Mouse (Mus musculus) heart, postnatal 0 days (tissue): ENCODE measurements around the gene Parp1. TPM values are rescaled to one million over a fixed set of nuclear protein-coding genes. Genes with fewer than 3 reads are reported as not detected.

ENCODE experiments used
- ATAC-seq: fragments of 200-750 bp; cut with Nextera tagmentation; 2 replicates; pipeline ENCODE4 v1.8.0; 2017; ENCODE audit warnings: low read depth, moderate number of reproducible peaks, moderate library complexity; ENCODE audit not compliant: insufficient read depth
- DNase-seq: peaks from one replicate; pipeline ENCODE4 v3.0.0-alpha.2; 2016; ENCODE audit warnings: low spot score
- H3K27ac ChIP-seq: fragments of 300-500 bp; sonication (generic); 2 replicates; pipeline ENCODE4 v1.5.1; 2014; ENCODE audit warnings: low read depth, mild to moderate bottlenecking
- H3K27me3 ChIP-seq: fragments of 300-500 bp; sonication (generic); 2 replicates; pipeline ENCODE4 v1.6.1; 2014; ENCODE audit warnings: low read length, mixed read lengths; ENCODE audit not compliant: control insufficient read depth, insufficient read depth
- H3K36me3 ChIP-seq: fragments of 300-500 bp; sonication (generic); replicated peaks from 2 replicates; pipeline ENCODE4 v1.6.1; 2014; ENCODE audit warnings: low read length, mixed read lengths; ENCODE audit not compliant: control insufficient read depth, insufficient read depth
- H3K4me1 ChIP-seq: fragments of 300-500 bp; sonication (generic); 2 replicates; pipeline ENCODE4 v1.6.1; 2014; ENCODE audit warnings: antibody characterized with exemption; ENCODE audit not compliant: control insufficient read depth, insufficient read depth
- H3K4me2 ChIP-seq: fragments of 300-500 bp; sonication (generic); 2 replicates; pipeline ENCODE4 v1.6.1; 2014; ENCODE audit warnings: low read depth, mild to moderate bottlenecking, low read length, moderate library complexity
- H3K4me3 ChIP-seq: fragments of 300-500 bp; sonication (generic); 2 replicates; pipeline ENCODE4 v1.5.1; 2014; ENCODE audit warnings: low read depth, low read length
- H3K9ac ChIP-seq: fragments of 300-500 bp; sonication (generic); replicated peaks from 2 replicates; pipeline ENCODE4 v1.6.1; 2014; ENCODE audit warnings: low read depth, low read length, mixed read lengths
- H3K9me3 ChIP-seq: fragments of 300-500 bp; sonication (generic); replicated peaks from 2 replicates; pipeline ENCODE4 v1.6.1; 2016; ENCODE audit warnings: low read length; ENCODE audit not compliant: control insufficient read depth
- CTCF ChIP-seq: IDR thresholded peaks from 2 replicates; pipeline ENCODE4 v1.5.1; 2016; ENCODE audit warnings: antibody characterized with exemption, control low read depth, low read depth
- EP300 ChIP-seq: IDR thresholded peaks from 2 replicates; pipeline ENCODE4 v1.6.1; 2016; ENCODE audit warnings: antibody characterized with exemption, low read depth
- WGBS: fragments of 180-500 bp; shearing (Covaris S2); extraction: QIAGEN DNeasy Blood & Tissue Kit; methylation state at CpG from one replicate; pipeline ENCODE4 v1.1.7; 2014; 5-methylcytosine and 5-hydroxymethylcytosine counted together
- polyA plus RNA-seq: library from polyadenylated mRNA; unstranded; fragments of >200 nt; fragmentation: Nextera tagmentation; extraction: Ambion mirVana; gene quantifications from 2 replicates; pipeline ENCODE4 v1.2.1, GENCODE M21; 2015
- total RNA-seq: library from RNA; depleted of rRNA; stranded (reverse); fragments of >200 nt; gene quantifications from 2 replicates; pipeline ENCODE4 v1.2.3, GENCODE M21; 2014; ENCODE audit warnings: low replicate concordance

Gene Parp1
- total and polyA plus RNA-seq, 2 experiments from 2014 or later: 41.3 to 49.1 TPM

GRCm38 (mm10) chr1:180561187-180561586 lies 7.5 kb upstream of the Parp1 start:
- H3K36me3 ChIP-seq: no peaks in the 10 kb centered on the region
- no peaks in the 10 kb centered on the region for H3K4me1 ChIP-seq
- no peaks in the 10 kb centered on the region for H3K27me3 ChIP-seq
- whole genome bisulfite sequencing: 27% methylated on average over 3 of the region's 3 CpGs
- TF ChIP-seq CTCF (no peak), EP300 (no peak)
- no peak overlapping the region for H3K9ac ChIP-seq
- no peak for DNase-seq
- ATAC-seq: no peak
- no peak overlapping the region for H3K4me3 ChIP-seq
- H3K4me2 ChIP-seq: no peak overlapping the region
- H3K27ac ChIP-seq: no peak overlapping the region
- no peaks in the 10 kb centered on the region for H3K9me3 ChIP-seq

- no peak overlapping the region for H3K9ac ChIP-seq
- TF ChIP-seq EP300 (no peak), CTCF (no peak)
- H3K27me3 ChIP-seq: no peaks in the 10 kb centered on the region
- no peak overlapping the region for H3K4me3 ChIP-seq
- H3K27ac ChIP-seq: no peak overlapping the region
- no peaks in the 10 kb centered on the region for H3K36me3 ChIP-seq
- DNase-seq (no peak), ATAC-seq (no peak)
- H3K9me3 ChIP-seq: no peaks in the 10 kb centered on the region
- peaks cover 4% of the 10 kb centered on the region for H3K4me1 ChIP-seq
- WGBS: 79% methylated on average over 5 of the region's 5 CpGs
- no peak overlapping the region for H3K4me2 ChIP-seq
Measured at GRCm38 (mm10) chr1:180564885-180565284, 3.8 kb upstream of the Parp1 start.

- Histone ChIP-seq H3K27ac (no peak overlapping the region), H3K9ac (no peak overlapping the region), H3K4me2 (no peak overlapping the region), H3K4me3 (no peak overlapping the region), H3K27me3 (no peaks in the 10 kb centered on the region), H3K36me3 (no peaks in the 10 kb centered on the region), H3K9me3 (no peaks in the 10 kb centered on the region), H3K4me1 (peaks cover 17% of the 10 kb centered on the region)
- WGBS: 80% methylated on average over 4 of the region's 4 CpGs
- TF ChIP-seq EP300: no peak
- TF ChIP-seq CTCF: no peak
- ATAC-seq (no peak), DNase-seq (no peak)
Measured at GRCm38 (mm10) chr1:180567761-180568160, 963 bp upstream of the Parp1 start.

- no peaks in the 10 kb centered on the region for H3K9me3 ChIP-seq
- no peak for TF ChIP-seq EP300
- TF ChIP-seq CTCF: no peak
- no peak for DNase-seq
Measured at GRCm38 (mm10) chr1:180568248-180568647, 476 bp upstream of the Parp1 start.

GRCm38 (mm10) chr1:180569453-180569852 lies 729 bp downstream of the Parp1 start:
- Histone ChIP-seq H3K27ac (peak overlapping the region; percentile 78), H3K4me2 (peak overlapping the region; percentile 95), H3K27me3 (no peaks in the 10 kb centered on the region), H3K9me3 (no peaks in the 10 kb centered on the region), H3K36me3 (0 out of 2 replicates have a peak, but pooled peaks cover 7% of the 10 kb centered on the region), H3K4me1 (peaks cover 19% of the 10 kb centered on the region), H3K4me3 (peak overlapping the region; percentile 83), H3K9ac (peak overlapping the region; percentile 69)
- no peak for TF ChIP-seq CTCF
- no peak for TF ChIP-seq EP300
- DNase-seq (no peak), ATAC-seq (no peak)
- under 1% methylated on average over 17 of the region's 17 CpGs for whole genome bisulfite sequencing

More at GRCm38 (mm10) chr1:180568248-180568647, 476 bp upstream of the Parp1 start:
- Histone ChIP-seq H3K27ac (peak overlapping the region; percentile 78; the same call in 1 of the 2 replicates), H3K4me3 (peak overlapping the region; percentile 83), H3K36me3 (no peaks in the 10 kb centered on the region), H3K4me1 (peaks cover 19% of the 10 kb centered on the region), H3K27me3 (no peaks in the 10 kb centered on the region), H3K4me2 (peak overlapping the region; percentile 95), H3K9ac (no peak overlapping the region)
- ATAC-seq: peak; percentile 12; the same call in 1 of the 2 replicates
- WGBS: 36% methylated on average over 7 of the region's 7 CpGs

GRCm38 (mm10) chr1:180570181-180570580 lies 1.5 kb downstream of the Parp1 start:
- H3K9me3 ChIP-seq: no peaks in the 10 kb centered on the region
- 16% methylated on average over 5 of the region's 5 CpGs for WGBS
- DNase-seq (no peak), ATAC-seq (no peak)
- H3K9ac ChIP-seq: no peak overlapping the region
- peak overlapping the region; percentile 95 for H3K4me2 ChIP-seq
- H3K4me3 ChIP-seq: peak overlapping the region; percentile 83
- peaks cover 19% of the 10 kb centered on the region for H3K4me1 ChIP-seq
- H3K27ac ChIP-seq: no peak overlapping the region
- H3K36me3 ChIP-seq: 0 out of 2 replicates have a peak, but pooled peaks cover 7% of the 10 kb centered on the region
- H3K27me3 ChIP-seq: no peaks in the 10 kb centered on the region
- TF ChIP-seq CTCF (no peak), EP300 (no peak)
